Mouse (Mus musculus) 3134 (cell line): ENCODE measurements around the gene Gmnc.
A peak's percentile ranks its signal among the peaks of the same experiment; 100 is the strongest.

Source experiments
- DNase-seq: peaks from one replicate; pipeline ENCODE4 v3.0.0-alpha.2; 2011; ENCODE audit warnings: low spot score; ENCODE audit not compliant: insufficient read length; ENCODE audit errors: extremely low read depth

Gene Gmnc

DNA sequence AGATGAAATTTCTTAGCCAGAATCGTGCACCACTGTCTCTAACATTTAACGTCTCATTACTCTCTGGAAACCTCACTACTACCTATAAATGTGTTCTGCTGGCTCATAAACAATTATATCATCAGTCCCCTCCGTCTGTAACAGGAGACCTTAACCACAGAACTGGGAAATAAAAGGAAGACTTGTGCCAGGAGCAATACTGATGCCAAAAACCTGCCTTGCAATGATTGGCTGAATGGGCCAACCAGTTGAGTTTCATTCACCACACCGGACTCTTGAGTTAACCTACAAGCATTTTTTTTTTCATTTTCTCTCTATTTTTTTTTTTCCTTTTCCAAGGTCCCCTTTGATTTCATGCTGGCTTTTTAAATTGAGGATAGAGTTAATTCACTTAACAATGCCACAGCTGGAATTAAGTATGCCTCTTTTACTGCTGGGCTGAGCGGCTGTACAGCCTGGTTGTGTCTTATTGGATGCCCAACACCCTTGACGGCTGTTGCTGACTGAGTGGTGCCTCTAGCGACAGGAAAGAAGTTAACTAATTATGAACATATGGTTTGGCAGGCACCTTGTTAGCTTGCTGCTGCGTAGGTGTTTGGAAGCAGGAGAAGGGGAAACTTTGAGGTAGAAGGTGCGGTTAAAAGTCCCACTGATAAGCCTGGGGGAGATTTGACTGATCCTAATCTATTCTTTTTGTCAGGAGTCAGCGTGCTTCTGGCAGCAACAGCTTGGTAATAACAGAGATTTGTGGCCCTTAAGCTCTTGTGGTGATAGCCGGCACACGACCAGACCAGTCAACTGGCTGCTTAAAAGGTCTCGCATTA, at the start of gene Gmnc:
Gene Gmnc (minus strand): TSS at position 176 of the 824 bp plus-strand sequence.
- no peak for DNase-seq

DNA sequence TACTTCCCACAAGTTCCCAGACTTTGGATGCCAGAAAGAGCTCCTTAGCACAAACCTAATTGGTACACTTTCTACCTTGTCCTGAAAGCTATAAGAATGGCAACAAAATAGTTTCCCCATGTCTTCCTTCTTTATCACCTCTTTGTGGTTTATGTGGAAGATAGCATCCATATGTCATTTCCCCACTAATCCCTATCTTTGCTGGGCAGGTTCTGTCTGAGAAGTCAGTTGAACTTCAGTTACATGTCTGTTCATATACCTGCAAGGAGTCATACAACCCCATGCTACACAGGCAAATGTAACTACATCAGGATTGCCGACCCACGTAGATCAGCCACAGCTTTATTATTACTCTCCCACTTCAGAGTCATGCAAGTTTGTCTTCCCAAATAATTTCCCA, 35.8 kb upstream of the Gmnc start:
- DNase-seq, result no peak

DNA sequence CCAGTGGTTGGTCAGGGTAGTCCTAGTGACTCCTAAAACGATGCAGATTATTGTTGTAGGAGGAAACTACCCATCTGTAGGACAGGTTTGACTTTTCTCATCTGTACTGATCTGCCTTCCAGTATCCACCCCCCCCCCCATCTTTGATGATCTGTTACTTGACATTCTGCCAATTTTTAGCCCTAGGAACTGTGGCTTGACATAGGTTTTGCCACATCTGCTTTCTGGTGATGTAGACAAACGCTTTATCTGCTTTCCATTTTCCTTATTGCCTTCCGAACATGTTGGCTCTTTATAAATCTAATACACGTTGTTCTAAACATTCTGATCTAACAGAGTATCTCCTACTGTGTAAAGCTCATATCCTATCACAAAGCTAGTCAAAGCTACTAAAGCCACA, 34.8 kb upstream of the Gmnc start:
- DNase-seq, result no peak

DNA sequence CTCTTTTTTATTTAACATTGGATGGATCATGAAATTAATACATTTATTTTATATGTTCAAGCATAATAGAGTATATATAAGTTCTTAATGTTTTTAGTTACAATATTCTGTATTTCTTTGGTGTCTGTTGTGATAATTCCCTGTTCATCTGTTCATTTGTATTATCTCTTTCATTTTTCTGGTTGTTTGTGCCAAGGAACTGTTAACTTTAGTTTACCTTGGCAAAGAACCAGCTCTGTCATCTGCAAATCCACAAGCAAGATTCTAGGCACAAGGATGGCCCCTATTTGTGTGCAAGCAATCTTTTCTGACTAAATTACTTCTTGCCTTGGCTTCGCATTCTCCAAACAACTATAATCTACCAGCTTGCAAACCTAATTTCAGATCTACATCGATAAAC, 31.3 kb upstream of the Gmnc start:
- DNase-seq, result no peak

DNA sequence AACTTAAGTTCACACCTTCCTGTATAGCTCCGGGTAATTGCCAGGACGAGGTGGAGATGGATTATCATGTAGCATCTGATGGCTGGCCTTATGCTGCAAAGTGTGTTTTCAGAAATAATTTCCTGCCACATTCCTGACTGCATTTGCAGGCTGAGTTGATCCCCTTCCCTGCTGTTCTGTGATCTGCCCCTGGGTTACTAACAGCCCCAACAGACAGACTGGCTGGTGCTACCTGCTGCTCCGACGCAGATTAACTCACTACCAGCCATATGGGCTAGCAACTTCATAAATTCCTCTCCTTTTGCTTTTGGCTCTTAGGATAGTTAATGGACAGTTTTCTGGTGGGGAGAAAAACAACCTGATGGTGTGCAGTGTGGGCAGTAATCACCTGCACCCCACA, 25.9 kb upstream of the Gmnc start:
- DNase-seq, result no peak

DNA sequence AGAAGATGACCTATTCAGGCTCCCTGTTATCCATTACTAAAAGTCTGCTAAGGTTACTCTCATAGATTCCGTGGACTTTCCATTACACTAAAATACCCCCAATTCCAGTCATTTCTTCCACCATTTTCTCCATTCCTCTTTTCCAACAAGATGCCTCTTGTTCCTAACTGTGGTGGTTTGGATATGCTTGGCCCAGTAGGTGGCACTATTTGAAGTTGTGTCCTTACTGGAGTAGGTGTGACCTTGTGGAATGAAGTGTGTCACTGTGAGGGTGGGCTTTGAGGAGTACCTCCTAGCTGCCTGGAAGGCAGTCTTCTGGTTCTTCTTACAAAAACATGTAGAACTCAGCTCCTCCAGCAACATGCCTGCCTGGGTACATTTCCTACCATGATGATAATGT, 11.3 kb upstream of the Gmnc start:
- no peak for DNase-seq

DNA sequence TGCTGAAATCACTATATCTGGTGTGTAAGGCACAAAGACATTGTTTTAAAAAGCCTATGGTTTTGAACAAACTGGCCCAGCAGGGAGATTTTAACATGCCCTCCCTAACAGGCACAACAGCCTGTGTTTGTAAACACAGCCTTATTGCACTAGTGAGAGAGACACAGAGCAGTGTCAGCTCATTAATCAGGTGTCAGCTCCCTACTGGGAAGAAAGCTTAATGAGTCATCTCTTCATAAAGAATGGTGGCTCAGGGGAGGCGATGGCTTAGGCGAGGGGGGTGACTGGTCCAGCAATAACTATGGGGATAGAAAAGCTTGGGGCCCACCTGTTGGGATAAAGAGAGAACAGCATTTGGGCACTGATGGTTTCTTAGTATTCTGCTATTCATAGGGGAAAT, 8.1 kb upstream of the Gmnc start:
- DNase-seq, result no peak

DNA sequence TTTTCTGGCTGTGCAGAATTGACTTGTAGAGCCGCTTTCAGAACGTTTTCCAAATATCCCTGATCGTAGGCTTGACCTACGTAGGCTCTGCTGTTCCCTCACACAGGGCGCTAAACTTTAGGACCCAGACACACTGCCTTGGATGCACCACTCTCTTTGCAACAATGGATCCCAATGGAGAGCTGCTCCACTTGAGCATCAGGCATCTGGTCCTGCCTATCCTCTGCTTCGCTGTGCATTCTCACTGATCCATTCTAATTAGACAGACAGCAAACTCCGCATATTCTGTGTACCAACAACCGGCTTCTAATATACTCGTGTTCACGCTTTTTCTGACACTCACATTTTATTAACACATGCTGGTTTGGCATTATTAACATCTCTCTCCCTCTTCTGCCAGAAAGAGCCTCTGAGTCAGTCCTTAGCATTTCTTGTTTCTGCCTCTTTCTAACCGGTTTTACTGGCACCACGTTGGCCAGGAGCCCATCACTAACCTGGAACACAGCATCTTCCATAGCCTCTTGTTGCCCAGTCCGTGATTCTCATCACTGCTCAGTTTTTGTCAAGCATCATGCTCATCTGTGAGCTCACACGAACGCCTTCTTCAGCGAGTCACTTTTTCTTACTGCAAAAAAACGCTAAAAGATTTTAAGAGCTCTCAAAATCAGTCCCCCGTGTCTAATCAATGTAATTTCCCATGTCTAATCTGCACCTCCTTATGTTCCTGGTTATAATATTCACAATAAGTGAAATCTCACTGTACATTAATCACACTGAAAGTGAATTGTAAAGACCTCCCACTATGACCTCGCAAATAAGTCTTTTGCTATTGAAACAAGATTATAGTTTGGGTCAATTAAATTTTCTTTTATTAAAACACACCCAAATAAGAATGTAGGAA, 1.8 kb downstream of the Gmnc start:
- DNase-seq, result no peak

DNA sequence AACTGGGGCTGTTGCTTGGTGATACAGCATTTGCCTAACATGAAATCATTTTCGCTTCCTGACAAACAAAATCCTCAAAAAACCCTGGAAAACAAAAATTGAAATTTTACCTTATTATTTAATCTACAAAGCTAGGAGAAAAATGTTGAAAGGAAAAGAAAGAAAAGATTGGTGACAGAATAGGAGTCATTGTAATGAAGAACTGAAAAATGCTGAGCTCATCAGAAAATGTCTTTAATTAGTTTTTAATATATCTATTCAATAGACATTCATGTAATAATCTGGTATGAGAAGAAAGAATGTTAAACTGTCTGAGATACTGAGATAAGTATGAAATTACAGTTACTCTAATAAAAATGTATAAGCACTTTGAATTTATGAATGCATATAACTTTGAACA, 3.3 kb downstream of the Gmnc start:
- DNase-seq, result no peak

DNA sequence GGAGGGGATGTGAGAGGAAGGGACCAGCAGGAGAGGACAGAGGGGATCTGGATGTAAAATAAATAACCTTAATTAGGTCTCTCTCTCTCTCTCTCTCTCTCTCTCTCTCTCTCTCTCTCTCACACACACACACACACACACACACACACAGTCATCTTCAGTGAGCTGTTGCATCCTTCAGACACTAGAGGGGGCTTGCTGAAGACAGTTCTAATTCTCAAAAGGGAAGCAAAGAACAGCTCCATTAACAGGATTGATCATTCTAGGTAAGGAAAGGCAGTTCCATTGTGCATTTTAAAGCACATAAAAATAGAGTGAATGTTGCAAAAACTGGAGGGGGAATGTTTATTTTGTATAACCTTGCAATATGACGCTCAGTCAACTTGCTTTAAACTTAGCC, 5.7 kb downstream of the Gmnc start:
- DNase-seq, result no peak

DNA sequence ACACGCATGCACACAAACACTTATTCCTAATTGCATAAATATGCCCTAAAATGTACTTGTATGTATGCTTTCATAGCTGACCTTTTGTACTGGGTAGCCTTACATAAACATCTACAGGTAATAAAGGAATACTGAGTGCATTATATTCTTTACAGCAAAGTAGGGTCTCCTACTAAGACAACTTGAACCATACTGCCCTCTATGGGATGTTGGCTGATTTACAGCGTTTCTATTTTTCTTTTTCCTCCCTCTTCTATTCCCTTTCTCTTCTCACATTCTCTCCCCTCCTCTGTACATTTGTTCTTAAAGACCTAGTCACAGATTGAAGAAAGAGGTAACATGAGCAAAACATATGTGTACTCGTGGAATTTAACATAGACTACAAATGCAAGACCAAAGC, 9.3 kb downstream of the Gmnc start:
- no peak for DNase-seq

DNA sequence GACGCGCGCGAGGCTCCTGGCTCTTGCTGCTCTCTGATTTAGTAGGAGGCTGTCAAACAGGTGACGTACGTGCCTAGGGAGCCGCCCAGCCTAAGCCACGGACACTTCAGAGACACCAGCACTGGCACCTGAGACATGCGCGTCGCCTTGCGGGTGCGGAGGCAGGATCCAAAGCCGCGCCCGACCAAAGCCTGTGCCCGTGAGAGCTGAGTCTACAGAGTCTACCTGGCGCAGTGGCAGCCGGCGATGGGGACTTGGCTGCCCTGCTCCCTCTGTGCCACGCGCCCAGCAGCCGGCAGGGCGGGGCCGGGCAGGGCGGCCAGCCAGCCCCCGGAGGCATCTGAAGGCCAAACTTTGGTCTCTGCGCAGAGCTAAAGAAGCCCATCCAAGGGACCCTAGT, 23.5 kb downstream of the Gmnc start:
- DNase-seq, result peak; percentile 9

DNA sequence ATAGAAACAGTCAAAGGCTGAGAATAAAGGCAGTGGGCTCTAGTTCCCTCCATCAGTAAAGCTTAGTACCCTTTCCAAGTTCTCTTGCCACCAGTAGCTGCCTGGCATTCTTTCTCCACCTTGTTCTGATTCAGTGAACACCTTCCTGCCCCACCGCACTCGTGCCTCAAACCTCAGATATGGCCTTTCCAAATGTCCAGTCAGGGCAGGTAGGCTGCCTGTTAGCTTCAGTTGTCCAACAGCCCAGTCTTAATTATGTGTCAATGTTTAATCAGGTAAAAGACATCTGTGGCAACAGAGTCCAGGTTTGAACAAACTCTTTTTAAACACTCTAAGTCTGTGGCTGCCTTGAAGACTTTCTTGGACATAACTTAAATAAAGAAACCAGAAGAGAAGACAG, 24.6 kb downstream of the Gmnc start:
- no peak for DNase-seq

DNA sequence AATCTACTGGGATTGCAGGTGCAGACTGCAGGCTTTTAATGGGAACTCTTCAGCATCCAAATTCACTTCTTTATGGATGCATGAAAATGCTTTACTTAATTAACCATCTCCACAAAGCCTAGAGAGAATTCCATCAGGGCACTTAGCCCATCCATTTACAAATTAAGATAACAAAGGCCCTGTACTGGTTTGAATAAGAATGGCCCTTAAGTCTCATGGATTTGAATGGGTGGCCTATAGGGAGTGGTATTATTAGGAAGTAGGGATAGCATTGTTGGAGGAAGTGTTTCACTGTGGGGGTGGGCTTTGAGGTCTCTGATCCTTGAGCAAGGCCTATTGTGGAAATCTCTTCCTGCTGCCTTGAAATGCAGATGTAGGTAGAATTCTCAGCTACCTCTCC, 29.5 kb downstream of the Gmnc start:
- DNase-seq, result no peak

DNA sequence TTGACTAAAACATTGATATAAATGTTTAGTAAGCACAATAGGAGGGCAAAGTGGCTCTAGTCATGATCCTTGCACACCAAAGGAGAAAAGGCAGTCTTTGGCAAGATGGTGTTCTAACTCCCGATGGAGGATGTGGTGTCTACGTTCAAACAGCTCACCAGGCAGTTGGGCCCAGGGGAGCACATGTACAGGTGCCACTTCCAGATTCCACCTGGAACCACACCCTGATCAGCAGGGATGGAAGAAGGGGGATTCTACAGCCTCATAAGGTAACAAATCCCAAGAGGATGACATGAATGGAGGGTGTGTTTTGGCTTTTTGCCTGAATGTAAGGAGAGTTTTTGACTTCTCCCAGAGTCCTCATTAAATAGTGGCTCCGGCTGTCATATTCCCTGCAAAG, 39.9 kb downstream of the Gmnc start:
- no peak for DNase-seq

DNA sequence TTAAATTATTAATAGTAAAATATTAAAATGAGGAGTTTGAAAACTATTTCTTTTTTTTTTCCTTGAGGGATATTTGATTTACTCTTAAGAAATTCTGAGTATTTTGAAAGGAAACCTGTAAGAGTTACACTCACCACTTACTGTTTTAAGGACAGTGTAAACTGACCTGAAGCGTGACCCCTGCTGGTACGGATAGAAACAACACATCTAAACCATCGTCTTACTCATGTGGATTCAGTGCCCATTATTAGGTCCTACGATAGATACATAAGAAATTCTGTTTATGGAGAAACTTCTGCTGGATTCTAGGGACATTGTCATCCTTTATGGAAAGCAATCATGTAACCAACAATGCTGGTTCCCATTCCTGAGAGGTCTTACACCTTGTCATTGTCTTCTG, 41.2 kb downstream of the Gmnc start:
- no peak for DNase-seq

DNA sequence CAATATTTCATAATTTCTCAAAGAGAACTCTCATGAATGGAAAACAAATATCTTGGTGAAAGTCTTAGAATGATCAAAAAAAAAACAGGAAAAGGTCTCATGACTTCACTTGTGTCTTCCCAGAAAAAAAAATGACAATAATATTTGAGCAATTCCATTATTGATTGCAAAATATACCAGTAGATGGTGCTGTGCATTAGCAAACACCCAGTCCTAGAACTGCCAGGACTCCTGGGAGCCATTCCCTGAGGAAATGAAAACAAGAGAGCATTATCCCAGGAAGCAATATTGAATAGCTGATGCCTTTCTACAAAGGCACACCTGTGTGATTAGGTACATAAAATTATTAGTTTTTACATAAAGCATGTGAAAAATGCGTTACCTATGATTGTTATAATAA, 87.5 kb downstream of the Gmnc start:
- no peak for DNase-seq

DNA sequence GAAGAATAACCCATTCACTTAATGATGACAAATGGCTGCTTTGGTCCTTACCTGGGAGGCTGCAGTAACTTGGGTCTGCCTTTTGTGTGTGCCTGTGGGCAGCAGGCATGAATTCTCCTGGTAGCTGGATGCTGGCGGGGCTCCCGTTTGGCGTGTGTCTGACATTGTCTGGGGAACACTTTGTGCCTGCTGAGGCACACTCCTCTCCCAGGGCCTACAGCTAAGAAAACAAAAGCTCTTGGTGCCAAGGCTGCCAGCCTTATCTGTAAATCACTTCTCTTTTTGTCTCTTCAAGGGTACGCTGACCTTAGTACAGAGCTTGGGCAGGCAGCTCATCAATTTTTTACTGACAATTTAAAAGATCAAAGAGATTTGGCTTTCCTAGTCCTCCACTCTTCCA, 90.0 kb downstream of the Gmnc start:
- no peak for DNase-seq

DNA sequence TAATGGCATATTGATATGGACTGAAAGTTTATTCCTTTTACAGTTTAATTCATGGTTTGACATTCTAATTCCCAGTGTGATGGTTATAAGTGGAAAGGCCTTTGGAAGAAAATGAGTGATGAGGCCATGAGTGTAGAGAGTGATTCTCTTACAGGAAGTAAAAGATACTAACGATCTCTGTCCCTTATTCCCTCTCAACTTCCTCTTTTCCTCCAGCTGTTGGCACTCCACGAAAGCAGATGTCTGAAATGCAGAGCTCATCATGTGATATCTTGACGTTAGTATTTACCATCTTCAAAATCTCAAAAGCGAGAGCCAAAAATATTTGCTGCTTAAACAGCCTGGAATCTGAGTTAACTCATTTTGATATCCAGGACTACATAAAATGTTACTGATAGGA, 105.1 kb downstream of the Gmnc start:
- no peak for DNase-seq

DNA sequence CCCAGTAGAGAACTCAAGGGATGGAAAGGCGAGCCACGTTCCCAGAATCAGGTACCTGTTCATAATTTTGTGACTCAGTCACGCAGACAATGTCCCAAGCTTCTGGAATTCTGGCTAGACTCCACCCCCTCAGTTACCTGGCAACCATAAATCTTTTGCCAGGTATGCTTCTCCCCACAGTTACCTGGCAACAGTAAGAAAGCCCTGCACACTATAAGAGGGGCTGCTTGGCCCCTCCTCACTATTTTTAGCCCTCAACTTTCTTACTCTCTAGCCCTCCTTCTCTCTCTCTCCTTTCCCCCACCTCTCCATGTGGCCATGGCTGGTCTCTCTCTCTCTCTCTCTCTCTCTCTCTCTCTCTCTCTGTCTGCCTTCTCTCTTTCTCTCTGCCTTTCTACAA, 114.6 kb downstream of the Gmnc start:
- DNase-seq, result no peak
